Mouse (Mus musculus) CH12F3 (cell line): ENCODE data around the gene Yap1.
"Not testable (repeated sequence)": the region's sequence is repeated elsewhere in the genome, so short reads cannot be mapped to it uniquely, and the experiment has no call there.

Experiments used
- in situ Hi-C: fragments of 300-500 bp; cut with MboI; formaldehyde crosslinking; loops from 2 replicates; pipeline ENCODE4 v1.14.3; 2020; ENCODE audit warnings: low sequenced_read_pairs

The Yap1 gene

GRCm38 (mm10) chr9:7928207-7928793 lies 76.1 kb downstream of the Yap1 start:
- in situ Hi-C loops = no loop called here

DNA sequence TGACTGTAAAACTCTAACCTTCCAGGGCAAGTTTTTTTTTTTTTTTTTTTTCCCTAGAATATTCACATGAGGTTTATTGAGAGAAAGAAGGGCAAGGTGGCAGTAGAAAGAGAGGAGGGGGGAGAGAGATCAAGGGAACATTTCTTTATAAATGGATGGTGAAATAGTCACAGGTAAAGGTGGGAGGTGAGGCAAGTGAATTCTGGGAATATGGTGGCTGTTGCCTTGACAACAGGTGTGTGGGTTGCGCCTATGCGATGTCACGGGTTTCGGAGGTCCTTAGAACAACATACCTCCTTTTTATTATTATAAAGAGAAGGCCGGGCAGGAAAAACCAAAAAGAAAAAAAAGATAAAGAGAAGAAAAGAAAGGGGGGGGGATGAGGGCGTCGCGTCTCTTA lies 89.5 kb downstream of the Yap1 start:
- in situ Hi-C loops = no loop called here

DNA sequence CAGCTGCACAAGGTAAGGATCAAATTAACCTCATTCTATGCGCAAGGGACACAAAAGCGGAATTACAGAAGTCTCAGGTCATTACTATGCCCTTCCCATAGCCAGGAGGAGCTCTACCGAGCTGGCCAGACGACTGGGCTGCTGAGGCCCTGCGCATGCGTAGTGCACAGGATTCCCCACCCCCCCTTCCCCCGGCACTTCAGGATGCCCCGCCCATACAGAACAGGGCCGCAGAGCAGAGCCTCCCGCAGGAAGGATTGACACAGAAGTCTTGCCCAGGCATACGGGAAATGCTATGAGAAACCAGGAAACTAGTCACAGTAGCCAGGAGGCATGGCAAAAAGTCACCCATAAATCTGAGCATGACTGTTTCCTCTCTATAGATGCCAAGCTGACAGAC lies 89.9 kb downstream of the Yap1 start:
- in situ Hi-C loops = no loop called here

GRCm38 (mm10) chr9:7913953-7914352 lies 90.4 kb downstream of the Yap1 start:
- in situ Hi-C loops = no loop called here

DNA sequence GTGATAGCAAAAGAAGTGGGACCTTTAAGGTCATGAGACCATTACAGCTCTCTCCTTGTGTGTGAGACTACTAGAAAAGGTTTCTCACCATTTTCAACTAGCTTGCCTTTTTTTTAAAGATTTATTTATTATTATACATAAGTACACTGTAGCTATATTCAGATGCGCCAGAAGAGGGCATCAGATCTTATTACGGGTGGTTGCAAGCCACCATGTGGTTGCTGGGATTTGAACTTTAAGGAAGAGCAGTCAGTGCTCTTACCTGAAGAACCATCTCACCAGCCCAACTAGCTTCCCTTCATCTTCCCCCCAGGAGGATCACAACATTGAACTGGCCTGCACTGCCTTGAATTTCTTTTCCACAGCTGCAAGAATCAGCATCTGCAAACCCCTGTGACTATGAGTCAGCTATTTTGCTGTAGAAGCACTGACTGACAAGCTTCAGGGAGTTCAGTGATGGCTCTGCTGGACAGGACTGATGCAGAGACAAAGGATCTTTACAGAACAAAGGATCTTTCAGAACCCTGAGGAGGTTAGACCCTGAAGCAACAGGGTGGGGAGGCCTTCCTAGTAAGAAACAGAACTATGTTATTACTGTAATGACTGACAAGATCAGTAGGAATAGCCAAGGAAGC lies 96.9 kb downstream of the Yap1 start:
- in situ Hi-C loops = no loop called here

- in situ Hi-C loops = no loop called here
Observed at GRCm38 (mm10) chr9:7906564-7906963, 97.8 kb downstream of the Yap1 start.

DNA sequence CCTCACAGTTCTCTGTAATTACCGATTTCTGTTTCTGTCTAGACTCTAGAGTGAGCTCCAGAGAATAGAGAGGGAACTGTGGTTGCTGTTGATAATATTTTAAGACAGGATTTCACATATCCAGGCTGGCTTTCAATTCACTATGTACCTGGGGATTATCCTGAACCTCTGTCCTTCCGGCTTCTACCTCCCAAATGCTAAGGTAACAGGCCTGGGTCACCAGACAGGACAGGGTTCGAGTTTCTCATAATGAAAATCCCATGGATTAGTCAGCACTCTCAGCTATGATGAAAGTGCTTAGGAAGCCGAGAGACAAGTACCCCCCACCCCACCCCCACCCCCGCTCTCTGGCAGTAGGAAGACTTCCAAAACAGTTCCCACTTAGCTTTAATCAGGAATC lies 100.6 kb downstream of the Yap1 start:
- in situ Hi-C loops = no loop called here

DNA sequence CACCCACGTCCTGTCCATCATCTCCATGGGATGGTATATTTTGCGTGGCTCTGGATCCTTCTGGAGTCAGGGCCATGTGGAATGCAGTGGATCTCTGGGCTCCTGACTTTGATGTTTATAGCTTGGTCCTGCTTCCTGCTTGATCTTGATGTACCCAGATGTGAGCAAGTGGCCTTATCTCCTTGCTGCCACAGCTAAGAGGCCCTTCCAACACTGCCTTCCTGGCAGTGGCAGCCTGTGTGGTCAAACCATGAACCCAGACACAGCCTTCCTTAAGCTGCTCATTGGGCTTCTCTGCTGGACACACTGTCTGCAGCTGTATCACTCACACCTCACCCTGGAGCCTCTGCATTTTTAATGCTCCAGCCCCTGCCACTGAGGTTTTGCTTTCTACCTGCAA lies 101.1 kb downstream of the Yap1 start:
- in situ Hi-C loops = no loop called here

GRCm38 (mm10) chr9:7902311-7902710 lies 102.1 kb downstream of the Yap1 start:
- in situ Hi-C loops = no loop called here

GRCm38 (mm10) chr9:7900965-7901364 lies 103.4 kb downstream of the Yap1 start:
- in situ Hi-C loops = no loop called here

DNA sequence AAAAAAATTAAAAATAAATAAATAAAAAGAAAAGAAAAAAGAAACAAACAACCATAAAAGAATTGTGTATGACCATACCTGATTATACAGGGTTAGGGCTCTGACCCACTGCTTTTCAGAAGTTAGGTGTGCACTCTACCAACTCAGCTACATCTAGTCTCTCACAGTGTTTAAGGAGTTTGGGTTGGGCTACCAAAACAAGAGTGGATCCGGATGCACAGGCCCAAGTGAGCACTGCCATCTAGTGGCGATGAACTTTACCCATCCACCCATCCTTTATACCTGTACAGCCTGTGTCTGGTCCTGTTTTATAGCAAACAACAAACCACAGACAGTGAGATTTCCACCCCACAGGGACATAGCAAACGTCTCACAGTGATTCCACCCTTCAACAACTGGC lies 106.9 kb downstream of the Yap1 start:
- in situ Hi-C loops = loop anchor here (5.0 kb wide), 1 partner anchor 180 kb away; no protein-coding TSS in a partner anchor

- in situ Hi-C loops = not testable (repeated sequence)
Observed at GRCm38 (mm10) chr9:7891796-7892195, 112.6 kb downstream of the Yap1 start.

- in situ Hi-C loops = no loop called here
Observed at GRCm38 (mm10) chr9:7891177-7891576, 113.2 kb downstream of the Yap1 start.

DNA sequence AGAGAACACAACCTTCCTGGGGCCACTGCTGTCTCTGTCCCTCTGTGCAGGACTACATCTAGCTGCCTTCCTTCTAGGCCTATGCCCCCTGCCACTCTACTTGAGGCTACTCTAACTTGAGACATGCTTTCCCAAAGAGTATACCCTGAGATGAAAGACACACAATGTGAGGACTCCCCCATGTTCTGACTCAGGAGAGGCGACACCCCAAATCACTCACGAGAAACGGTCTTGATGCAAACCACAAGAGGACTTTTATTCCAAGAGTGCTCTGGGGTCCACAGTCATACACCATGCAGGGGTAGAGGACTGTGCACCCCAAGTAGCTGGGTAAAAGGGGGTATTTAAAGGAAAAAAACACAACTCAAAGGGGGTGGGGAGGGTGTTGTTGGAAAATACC lies 120.0 kb downstream of the Yap1 start:
- in situ Hi-C loops = no loop called here

DNA sequence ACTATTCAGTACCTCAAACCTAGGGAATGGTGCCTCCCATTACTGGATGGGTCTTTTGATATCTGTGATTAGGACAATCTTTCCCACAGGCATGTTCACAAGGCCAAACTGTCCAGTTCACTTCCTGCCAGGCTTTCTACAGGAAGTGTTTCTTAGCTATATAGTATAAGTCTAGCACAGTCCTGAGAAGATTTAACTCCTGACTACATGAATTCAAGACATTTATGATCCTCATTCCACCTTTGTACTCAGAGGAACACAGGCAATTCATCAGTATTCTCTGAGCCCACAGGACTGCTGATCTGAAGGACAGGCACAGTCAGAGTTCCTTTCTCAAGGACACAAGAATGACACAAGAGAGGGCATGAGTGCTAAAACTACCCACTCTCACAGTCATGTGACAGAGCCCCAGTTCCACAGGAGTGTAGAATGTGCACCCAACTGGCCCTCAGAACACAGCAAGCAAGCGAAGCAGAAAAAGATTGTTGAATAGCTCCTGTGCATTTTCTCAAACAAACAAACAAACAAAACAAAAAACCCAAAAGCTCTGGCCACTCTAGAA lies 122.0 kb downstream of the Yap1 start:
- in situ Hi-C loops = no loop called here
